8 mouse cellular contexts compared by ENCODE assay signal in genomic region chr3:68583771-68584511, GRCm38 (mm10).
DNase-seq lines count a peak whose midpoint lies in the region; ATAC-seq lines count a peak whose summit lies in the region.
"Had no signal": no experiment of that assay in that cellular context is flagged by ENCODE, and none has a peak within 500 bp of the region (broad histone marks: within the 10 kb centered on the region; RNA-seq: fewer than 3 reads in every experiment).

No protein-coding gene starts in this region.

- H3K27me3 ChIP-seq in intestine, embryonic 14.5 days (replicated peaks; ENCODE audit: control insufficient read depth, insufficient read depth, low read length): no peaks in the 10 kb centered on the region
- H3K27me3 ChIP-seq in midbrain, embryonic 16.5 days (ENCODE audit: control insufficient read depth, insufficient read depth, low read depth, low read length): no peaks in the 10 kb centered on the region
- H3K27me3 ChIP-seq: liver, embryonic 15.5 days had no signal

- H3K27ac ChIP-seq in intestine, embryonic 14.5 days (ENCODE audit: low read depth): peak overlapping the region; percentile 83
- H3K27ac ChIP-seq in midbrain, embryonic 16.5 days (ENCODE audit: low read length): peak overlapping the region; percentile 65
- H3K27ac ChIP-seq: liver, embryonic 15.5 days had no signal

- no peak overlapping the region for H3K9ac ChIP-seq in intestine, embryonic 14.5 days (ENCODE audit: low read length)
- H3K9ac ChIP-seq in midbrain, embryonic 16.5 days (ENCODE audit: low read depth, low read length): 0 out of 2 replicates have a peak overlapping the region, but pooled peaks have one; percentile 20
- H3K9ac ChIP-seq: liver, embryonic 15.5 days had no signal

- peak; percentile 65 to 73 for DNase-seq in adrenal gland, postnatal 36 days
- DNase-seq in cerebellum, adult 9-10 months: peak; percentile 95
- peak; percentile 35 to 60 for DNase-seq in gastrocnemius, postnatal 36 days
- no peak for DNase-seq in intestine, embryonic 14.5 days (ENCODE audit: low spot score)
- DNase-seq in layer of hippocampus, adult 9-10 months (ENCODE audit: low spot score): no peak
- DNase-seq in left cerebral cortex, adult 9 months (ENCODE audit: low spot score in 2 of 2): no peak

- peaks cover 40% of the 10 kb centered on the region for H3K4me1 ChIP-seq in intestine, embryonic 14.5 days (replicated peaks; ENCODE audit: control insufficient read depth, insufficient read depth, low read length)
- peaks cover 47% of the 10 kb centered on the region for H3K4me1 ChIP-seq in midbrain, embryonic 16.5 days (ENCODE audit: control insufficient read depth, insufficient read depth, low read length)
- H3K4me1 ChIP-seq: liver, embryonic 15.5 days had no signal

- H3K4me2 ChIP-seq in intestine, embryonic 14.5 days (ENCODE audit: low read length): peak overlapping the region; percentile 32
- peak overlapping the region; percentile 19 for H3K4me2 ChIP-seq in midbrain, embryonic 16.5 days (ENCODE audit: low read length)
- H3K4me2 ChIP-seq: liver, embryonic 15.5 days had no signal

- intact Hi-C loops in gastrocnemius, postnatal 36 days (cut with DNase I): no loop called here

- no peak overlapping the region for H3K4me3 ChIP-seq in intestine, embryonic 14.5 days (ENCODE audit: low read depth, low read length)
- no peak overlapping the region for H3K4me3 ChIP-seq in midbrain, embryonic 16.5 days (ENCODE audit: low read depth, low read length)
- H3K4me3 ChIP-seq: liver, embryonic 15.5 days had no signal

- no peaks in the 10 kb centered on the region for H3K9me3 ChIP-seq in intestine, embryonic 14.5 days (ENCODE audit: control insufficient read depth, low read length)
- no peaks in the 10 kb centered on the region for H3K9me3 ChIP-seq in midbrain, embryonic 16.5 days (replicated peaks; ENCODE audit: control insufficient read depth, low read length, poor library complexity, severe bottlenecking)
- H3K9me3 ChIP-seq: liver, embryonic 15.5 days had no signal

- 50% methylated on average over 14 of the region's 14 CpGs for WGBS in intestine, embryonic 14.5 days
- WGBS in midbrain, embryonic 16.5 days: 24% methylated on average over 13 of the region's 14 CpGs

- H3K36me3 ChIP-seq in intestine, embryonic 14.5 days (ENCODE audit: control insufficient read depth, insufficient read depth, low read length): no peaks in the 10 kb centered on the region
- H3K36me3 ChIP-seq in midbrain, embryonic 16.5 days (ENCODE audit: control insufficient read depth, insufficient read depth, low read length): no peaks in the 10 kb centered on the region
- H3K36me3 ChIP-seq: liver, embryonic 15.5 days had no signal

- no peak for ATAC-seq in intestine, embryonic 14.5 days (replicated peaks; ENCODE audit: low FRiP score, low TSS enrichment, low read depth)
- ATAC-seq in midbrain, embryonic 16.5 days: peak; percentile 79

Comparison
In these comparisons a context has a peak if more than half of its experiments do, and no peak if none do; other contexts are left out.
1. DNase-seq: peak in adrenal gland, postnatal 36 days (2 of 2), cerebellum, adult 9-10 months (single experiment) and gastrocnemius, postnatal 36 days (2 of 2); none in intestine, embryonic 14.5 days (single experiment), layer of hippocampus, adult 9-10 months (single experiment) and left cerebral cortex, adult 9 months (0 of 2).